Mouse (Mus musculus) testis, adult 2 months (tissue): ENCODE results near the gene Mrps25.

ENCODE experiments used
- CTCF ChIP-seq: fragments of 200-500 bp; IDR thresholded peaks from 2 replicates; pipeline ENCODE4 v1.5.1; 2012; ENCODE audit warnings: low read depth, mild to moderate bottlenecking, inconsistent platforms, low read length, moderate library complexity; ENCODE audit not compliant: control insufficient read depth, insufficient read depth, insufficient replicate concordance
- POLR2A ChIP-seq: fragments of 200-500 bp; IDR thresholded peaks from 2 replicates; pipeline ENCODE4 v1.6.1; 2012; ENCODE audit warnings: low read depth, mild to moderate bottlenecking, inconsistent platforms, low read length, moderate library complexity; ENCODE audit not compliant: control insufficient read depth

DNA sequence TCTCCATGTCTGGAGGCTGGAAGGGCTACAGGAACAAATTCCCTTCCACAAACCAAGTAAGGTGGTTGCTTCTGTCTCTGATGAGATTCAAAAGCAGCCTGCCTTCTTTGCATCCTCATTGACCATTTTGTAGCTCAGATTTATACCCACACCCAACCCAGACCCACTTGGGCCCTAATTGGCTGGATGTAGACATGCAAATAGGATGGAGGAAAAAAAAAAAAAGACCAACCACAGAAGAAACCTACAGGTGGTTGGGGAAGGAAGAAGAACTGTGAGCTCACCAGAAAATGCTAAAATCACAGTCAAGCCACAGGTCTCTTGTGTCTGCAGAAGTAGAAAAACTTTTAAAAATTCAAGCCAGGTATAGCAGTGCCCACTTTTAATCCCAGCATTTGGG, 45.3 kb upstream of the Mrps25 start:
- TF ChIP-seq CTCF: no peak
- TF ChIP-seq POLR2A: no peak
